8 mouse cellular contexts compared by ENCODE assay signal in genomic region chr8:74935308-74935707, GRCm38 (mm10). TPM values are rescaled to one million over a fixed set of nuclear protein-coding genes. Genes with fewer than 3 reads are reported as not detected.
DNase-seq lines count a peak whose midpoint lies in the region; ATAC-seq and TF ChIP-seq lines count a peak whose summit lies in the region.

No protein-coding gene starts in this region.

- WGBS in limb, embryonic 14.5 days, result 26% methylated on average over 6 of the region's 6 CpGs
- 29% methylated on average over 6 of the region's 6 CpGs for WGBS in neural tube, embryonic 11.5 days

- no peaks in the 10 kb centered on the region for H3K79me2 ChIP-seq in MEL (ENCODE audit: control insufficient read depth, insufficient read depth, low read length, poor library complexity)

- peak; percentile 65 to 71 (median 68) for TF ChIP-seq CTCF in MEL (IDR thresholded peaks at IDR 0.05 in 2 of 3, conservative IDR thresholded peaks at IDR 0.05 in 1 of 3; ENCODE audit: control insufficient read depth in 1 of 3, insufficient read depth in 1 of 3, low read depth in 2 of 3, low read length in 3 of 3, poor library complexity in 1 of 3, severe bottlenecking in 1 of 3)

- ATAC-seq in limb, embryonic 14.5 days (ENCODE audit: low FRiP score, low read depth), result peak; percentile 75
- ATAC-seq in neural tube, embryonic 11.5 days (ENCODE audit: insufficient read depth, low FRiP score, low TSS enrichment), result peak; percentile 82

- no peak for TF ChIP-seq EP300 in MEL (IDR thresholded peaks at IDR 0.05; ENCODE audit: low read depth in 1 of 2, low read length in 2 of 2)

- H3K4me3 ChIP-seq in MEL (ENCODE audit: control insufficient read depth in 1 of 2, insufficient read depth in 1 of 2, low read depth in 2 of 2, low read length in 2 of 2), result 0 out of 4 replicates have a peak overlapping the region, but pooled peaks of 1 of the 2 experiments have one; percentile 26
- no peak overlapping the region for H3K4me3 ChIP-seq in limb, embryonic 14.5 days (replicated peaks; ENCODE audit: low read length)
- no peak overlapping the region for H3K4me3 ChIP-seq in neural tube, embryonic 11.5 days (ENCODE audit: low read depth, low read length)

- no peak for TF ChIP-seq POLR2A in MEL (IDR thresholded peaks at IDR 0.05; ENCODE audit: control insufficient read depth in 1 of 2, insufficient read depth in 1 of 2, low read depth in 1 of 2, low read length in 2 of 2, poor library complexity in 1 of 2)
- no peak for TF ChIP-seq POLR2A in limb, embryonic 14.5 days (IDR thresholded peaks at IDR 0.05; ENCODE audit: borderline replicate concordance, extremely low read depth, insufficient read depth, insufficient read length)

- H3K27me3 ChIP-seq in MEL (ENCODE audit: control insufficient read depth in 1 of 2, insufficient read depth in 2 of 2, low read length in 2 of 2), result no peaks in the 10 kb centered on the region
- no peaks in the 10 kb centered on the region for H3K27me3 ChIP-seq in limb, embryonic 14.5 days (ENCODE audit: control insufficient read depth, insufficient read depth, low read length)
- no peaks in the 10 kb centered on the region for H3K27me3 ChIP-seq in neural tube, embryonic 11.5 days (ENCODE audit: control insufficient read depth, insufficient read depth, low read length)

- TF ChIP-seq RAD21 in MEL (IDR thresholded peaks at IDR 0.05; ENCODE audit: low read depth, low read length), result peak; percentile 74

- H3K9ac ChIP-seq in MEL (ENCODE audit: control insufficient read depth, low read depth, low read length, poor library complexity, severe bottlenecking), result no peak overlapping the region
- H3K9ac ChIP-seq in limb, embryonic 14.5 days (ENCODE audit: low read depth, low read length, severe bottlenecking), result no peak overlapping the region
- no peak overlapping the region for H3K9ac ChIP-seq in neural tube, embryonic 11.5 days (ENCODE audit: low read length)

- no peaks in the 10 kb centered on the region for H3K36me3 ChIP-seq in MEL (ENCODE audit: control insufficient read depth in 1 of 2, insufficient read depth in 2 of 2, low read length in 2 of 2)
- H3K36me3 ChIP-seq in limb, embryonic 14.5 days (ENCODE audit: control insufficient read depth, insufficient read depth, low read length), result no peaks in the 10 kb centered on the region
- H3K36me3 ChIP-seq in neural tube, embryonic 11.5 days (ENCODE audit: control insufficient read depth, insufficient read depth, low read length), result no peaks in the 10 kb centered on the region

- H3K4me2 ChIP-seq in limb, embryonic 14.5 days (replicated peaks; ENCODE audit: low read depth, low read length, severe bottlenecking), result no peak overlapping the region
- H3K4me2 ChIP-seq in neural tube, embryonic 11.5 days (ENCODE audit: low read depth), result no peak overlapping the region

- no peaks in the 10 kb centered on the region for H3K9me3 ChIP-seq in MEL (replicated peaks; ENCODE audit: insufficient read depth, low read length)
- H3K9me3 ChIP-seq in limb, embryonic 14.5 days (ENCODE audit: control insufficient read depth, low read length), result no peaks in the 10 kb centered on the region
- no peaks in the 10 kb centered on the region for H3K9me3 ChIP-seq in neural tube, embryonic 11.5 days (ENCODE audit: control insufficient read depth, low read length)

- peak; percentile 10 for DNase-seq in 3134 (ENCODE audit: extremely low read depth, insufficient read length, low spot score)
- DNase-seq in MEL (ENCODE audit: low read depth, low spot score), result peak; percentile 70
- peak; percentile 59 for DNase-seq in cerebellum, adult 9-10 months
- peak; percentile 46 to 60 for DNase-seq in frontal cortex, postnatal 36 days (ENCODE audit: low spot score in 2 of 2)
- DNase-seq in kidney, adult 8-10 months, result peak; percentile 9 to 34
- peak; percentile 77 for DNase-seq in limb, embryonic 14.5 days (ENCODE audit: low spot score)
- peak; percentile 59 for DNase-seq in neural tube, embryonic 11.5 days (ENCODE audit: low spot score)
- peak; percentile 22 for DNase-seq in yolk sac, embryonic 10.5 days (ENCODE audit: low spot score)

- H3K27ac ChIP-seq in MEL (ENCODE audit: control insufficient read depth, low read depth, low read length), result no peak overlapping the region
- no peak overlapping the region for H3K27ac ChIP-seq in limb, embryonic 14.5 days (replicated peaks; ENCODE audit: low read depth, low read length)
- H3K27ac ChIP-seq in neural tube, embryonic 11.5 days (ENCODE audit: low read depth, low read length), result no peak overlapping the region

- H3K4me1 ChIP-seq in MEL (ENCODE audit: control insufficient read depth in 1 of 2, insufficient read depth in 2 of 2, low read length in 2 of 2), result peaks cover 0 to 3% of the 10 kb centered on the region in 2 experiments; a peak in 1 of 4 replicates
- H3K4me1 ChIP-seq in limb, embryonic 14.5 days (ENCODE audit: control insufficient read depth, insufficient read depth, low read length), result no peaks in the 10 kb centered on the region
- no peaks in the 10 kb centered on the region for H3K4me1 ChIP-seq in neural tube, embryonic 11.5 days (ENCODE audit: control insufficient read depth, insufficient read depth, low read length)

TF ChIP-seq in MEL, 35 proteins besides CTCF, POLR2A, EP300 and RAD21:
- TF ChIP-seq UBTF (IDR thresholded peaks at IDR 0.05; ENCODE audit: borderline replicate concordance, insufficient read depth, low read depth, low read length) (no peak), MYB (IDR thresholded peaks at IDR 0.05; ENCODE audit: low read depth, low read length) (no peak), MXI1 (IDR thresholded peaks at IDR 0.05; ENCODE audit: low read depth, low read length) (no peak), SMC3 (IDR thresholded peaks at IDR 0.05; ENCODE audit: low read depth, low read length) (peak; percentile 58), ZMIZ1 (IDR thresholded peaks at IDR 0.05; ENCODE audit: low read depth, low read length) (no peak), NELFE (IDR thresholded peaks at IDR 0.05; ENCODE audit: low read depth, low read length) (no peak), ZC3H11A (IDR thresholded peaks at IDR 0.05; ENCODE audit: low read depth, low read length) (peak; percentile 49; the same call in 1 of the 2 replicates), ZKSCAN1 (IDR thresholded peaks at IDR 0.05; ENCODE audit: low read depth, low read length) (no peak), CHD2 (IDR thresholded peaks at IDR 0.05; ENCODE audit: low read length) (no peak), GATA1 (IDR thresholded peaks at IDR 0.05; ENCODE audit: low read depth, low read length) (no peak), CHD1 (IDR thresholded peaks at IDR 0.05; ENCODE audit: low read depth, low read length) (no peak), MYC (IDR thresholded peaks at IDR 0.05; ENCODE audit: low read depth, low read length) (no peak), MAX (IDR thresholded peaks at IDR 0.05; ENCODE audit: low read length) (no peak)

RNA-seq across cellular contexts. Expression of gene Hmgxb4, which starts 57.8 kb away (rescaled TPM):
- 21.8 and 22.8 TPM in 2 replicates for total RNA-seq in MEL (2012; rRNA removed)
- 10 to 100 TPM in 1 of 2 experiments, not detected in 1; 32.6 TPM for polyA plus RNA-seq in MEL (2012; ENCODE audit: insufficient read depth in 1 of 2, insufficient read length in 2 of 2, low read depth in 1 of 2, low replicate concordance in 2 of 2, missing spikeins in 1 of 2)
- polyA plus RNA-seq in limb, embryonic 14.5 days (2012; rRNA removed), result 63.6 and 66.8 TPM in 2 replicates
- polyA plus RNA-seq in limb, embryonic 14.5 days (2014; fragmentation: Nextera tagmentation; extraction: Ambion mirVana), result 46.7 and 48.1 TPM in 2 replicates
- 48.0 and 49.0 TPM in 2 replicates for polyA plus RNA-seq in neural tube, embryonic 11.5 days (2014; fragmentation: Nextera tagmentation; extraction: Ambion mirVana)

Comparison
In these comparisons a context has a peak if more than half of its experiments do, and no peak if none do; other contexts are left out.
1. DNase-seq: peak in every context shown above with its lines; median percentile 77 in limb, embryonic 14.5 days; 70 in MEL; 59 in cerebellum, adult 9-10 months; 59 in neural tube, embryonic 11.5 days; 53 in frontal cortex, postnatal 36 days; 22 in yolk sac, embryonic 10.5 days; 22 in kidney, adult 8-10 months; 10 in 3134.